Mouse (Mus musculus) heart, adult 8-10 months (tissue): ENCODE data around the gene Sult4a1. TPM values are rescaled to one million over a fixed set of nuclear protein-coding genes. Genes with fewer than 3 reads are reported as not detected.

ENCODE experiments used
- DNase-seq: peaks from one replicate; pipeline ENCODE4 v3.0.0; 2022; ENCODE audit warnings: low spot score
- total RNA-seq, 4 experiments: library from RNA; stranded (reverse); gene quantifications; 2 replicates each; pipeline ENCODE4 v1.2.4; 2022

Gene Sult4a1
- total RNA-seq, 4 experiments from 2014 or later = 0.09 to 0.20 (median 0.11) TPM; not detected in 1

GRCm38 (mm10) chr15:84049570-84049969 lies 56.0 kb downstream of the Sult4a1 start:
- no peak for DNase-seq

- no peak for DNase-seq
These were observed 60.0 kb downstream of the Sult4a1 start for GRCm38 (mm10) chr15:84045562-84045961.

- no peak for DNase-seq
These were observed 68.5 kb downstream of the Sult4a1 start for GRCm38 (mm10) chr15:84037067-84037466.

Other genes starting within 250 kb of the Sult4a1 start
- gene Efcab6, start 40.4 kb downstream of the Sult4a1 start, total RNA-seq = not detected
- gene Pnpla5, start 17.4 kb upstream of the Sult4a1 start, total RNA-seq = not detected
- gene Pnpla3, start 62.1 kb upstream of the Sult4a1 start, total RNA-seq = 1 to 10 TPM in 1 of 4 experiments, under 1 TPM in 3; 0.34 to 2.4 (median 0.57) TPM
- 100 to 1,000 TPM; 257 to 301 (median 279) TPM for gene Samm50, start 86.5 kb upstream of the Sult4a1 start, total RNA-seq
- 100 to 1,000 TPM in 2 of 4 experiments, 10 to 100 TPM in 2; 78.8 to 113 (median 105) TPM for gene Parvb, start 126.3 kb upstream of the Sult4a1 start, total RNA-seq
- 1 to 10 TPM in 3 of 4 experiments, under 1 TPM in 1; 0.88 to 2.0 (median 1.4) TPM for gene Parvg, start 218.3 kb upstream of the Sult4a1 start, total RNA-seq